Mouse (Mus musculus) duodenum, adult 2 months (tissue): Measurements from ENCODE around the gene Obox1. TPM values are rescaled to one million over a fixed set of nuclear protein-coding genes. Genes with fewer than 3 reads are reported as not detected.

ENCODE experiments used
- polyA plus RNA-seq: library from polyadenylated mRNA; depleted of rRNA; stranded (reverse); fragments of >200 nt; gene quantifications from 2 replicates; pipeline ENCODE4 v1.2.3, GENCODE M21; 2012; ENCODE audit warnings: low replicate concordance; rRNA removed

Obox1 gene
- not detected in 2 replicates for polyA plus RNA-seq

DNA sequence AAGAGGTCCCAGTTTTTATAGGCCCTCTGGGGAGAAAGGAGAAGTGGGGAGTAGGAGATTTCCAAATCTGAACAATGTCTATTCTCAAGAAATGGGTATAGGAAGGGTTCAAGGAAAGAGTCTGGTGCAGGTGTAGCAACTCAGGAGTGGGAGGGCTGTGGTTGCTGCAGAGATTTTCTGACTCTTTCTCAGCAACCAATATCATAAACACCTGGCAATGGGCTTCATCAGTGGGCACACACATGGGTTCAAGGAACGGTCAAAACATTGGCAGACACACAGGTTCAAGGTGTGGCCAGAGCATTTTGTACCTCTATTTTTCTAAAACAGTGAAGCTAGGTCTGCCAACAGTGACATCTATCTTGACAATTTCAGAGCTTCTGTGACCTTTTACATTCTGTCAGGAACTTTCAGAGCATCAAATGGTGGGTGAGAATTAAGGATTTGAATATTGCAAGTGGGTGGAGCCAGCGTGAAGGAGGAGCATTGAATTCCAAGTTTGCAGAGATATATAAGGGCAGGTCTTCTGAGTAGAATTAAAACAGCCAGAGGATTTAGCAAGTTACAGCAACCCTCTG, at the start of gene Obox1, which contains the start of gene Obox2:
Gene Obox1 (plus strand): TSS at position 528 of the 578 bp plus-strand sequence.
Gene Obox2 (plus strand): TSS at position 301 of the 578 bp plus-strand sequence.

Other genes with a start within 250 kb of the Obox1 start
- not detected in 2 replicates for gene Obox2, start 227 bp upstream of the Obox1 start, polyA plus RNA-seq